In the genomic region with DNA sequence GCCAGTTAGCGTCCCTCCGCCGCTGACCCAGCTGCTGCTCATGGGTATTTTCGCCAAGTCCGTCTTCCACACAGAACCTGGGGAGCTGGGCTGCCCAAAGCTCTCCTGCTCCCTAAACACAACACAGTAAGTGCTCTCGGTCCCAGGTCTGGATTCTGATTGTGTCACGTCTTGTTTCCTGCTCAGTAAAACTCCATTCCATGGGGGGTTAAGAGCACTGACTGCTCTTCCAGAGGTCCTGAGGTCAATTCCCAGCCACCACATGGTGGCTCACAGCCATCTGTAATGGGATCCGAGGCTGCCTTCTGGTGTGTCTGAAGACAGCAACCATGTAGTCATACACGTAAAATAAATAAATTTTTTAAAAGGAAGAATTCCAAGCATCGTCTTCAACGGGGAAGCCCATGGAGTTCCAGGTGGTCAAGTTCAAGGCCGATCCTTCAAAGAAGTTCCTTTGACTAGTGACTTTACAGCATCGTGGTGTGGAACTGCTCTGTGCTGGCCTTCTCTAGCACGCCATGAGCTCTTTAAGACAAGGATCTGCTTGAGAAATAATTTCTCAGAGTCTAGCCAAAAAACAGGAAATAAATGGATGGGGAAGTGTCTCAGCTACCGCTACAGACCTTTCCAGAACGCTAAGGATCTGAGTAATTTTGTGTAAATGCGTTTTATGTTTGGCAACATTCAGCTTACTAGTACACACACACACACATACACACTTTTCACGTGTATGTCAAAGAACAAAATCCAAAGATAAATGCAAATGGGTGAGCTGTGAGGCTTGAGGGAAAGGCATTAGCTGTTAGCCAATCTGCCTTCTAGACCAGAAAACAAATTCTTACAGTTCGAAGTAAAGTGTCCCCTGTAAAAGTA, we compare ENCODE assay signal across 21 mouse cellular contexts.
"Had no signal": no experiment of that assay in that cellular context is flagged by ENCODE, and none has a peak within 500 bp of the region (broad histone marks: within the 10 kb centered on the region; RNA-seq: fewer than 3 reads in every experiment).

No protein-coding gene starts in this region.

- DNase-seq: kidney, adult 2 months; kidney, postnatal 4 days; left cerebral cortex, postnatal 4 days; liver, postnatal 0 days; lung, embryonic 14.5 days; right cerebral cortex, adult 18-20 months; right cerebral cortex, postnatal 14 days; spleen, adult 18-20 months; thymus, postnatal 25 days had no signal

- H3K4me3 ChIP-seq: limb, embryonic 12.5 days; limb, embryonic 15.5 days; midbrain, embryonic 15.5 days; neural tube, embryonic 12.5 days; neural tube, embryonic 15.5 days; stomach, embryonic 15.5 days had no signal

- H3K9me3 ChIP-seq: limb, embryonic 12.5 days; limb, embryonic 15.5 days; midbrain, embryonic 15.5 days; neural tube, embryonic 12.5 days; neural tube, embryonic 15.5 days; stomach, embryonic 15.5 days had no signal

- H3K9ac ChIP-seq: limb, embryonic 12.5 days; limb, embryonic 15.5 days; liver, embryonic 14.5 days; liver, postnatal 0 days; lung, embryonic 14.5 days; midbrain, embryonic 15.5 days; neural tube, embryonic 12.5 days; neural tube, embryonic 15.5 days; stomach, embryonic 15.5 days had no signal

- H3K27me3 ChIP-seq: limb, embryonic 12.5 days; limb, embryonic 15.5 days; midbrain, embryonic 15.5 days; neural tube, embryonic 12.5 days; neural tube, embryonic 15.5 days; stomach, embryonic 15.5 days had no signal

- H3K4me1 ChIP-seq: midbrain, embryonic 15.5 days; neural tube, embryonic 12.5 days; neural tube, embryonic 15.5 days; stomach, embryonic 15.5 days had no signal

- ATAC-seq: liver, postnatal 0 days; lung, postnatal 0 days; midbrain, embryonic 15.5 days had no signal

- H3K4me2 ChIP-seq: limb, embryonic 12.5 days; limb, embryonic 15.5 days; liver, embryonic 11.5 days; lung, embryonic 14.5 days; midbrain, embryonic 11.5 days; midbrain, embryonic 15.5 days; neural tube, embryonic 12.5 days; neural tube, embryonic 15.5 days; stomach, embryonic 15.5 days had no signal

- H3K27ac ChIP-seq: kidney, postnatal 0 days; limb, embryonic 12.5 days; limb, embryonic 15.5 days; liver, embryonic 14.5 days; macrophage; midbrain, embryonic 15.5 days; neural tube, embryonic 12.5 days; neural tube, embryonic 15.5 days; stomach, embryonic 15.5 days had no signal
